ENCODE assay signal across 10 mouse cellular contexts in the genomic region with DNA sequence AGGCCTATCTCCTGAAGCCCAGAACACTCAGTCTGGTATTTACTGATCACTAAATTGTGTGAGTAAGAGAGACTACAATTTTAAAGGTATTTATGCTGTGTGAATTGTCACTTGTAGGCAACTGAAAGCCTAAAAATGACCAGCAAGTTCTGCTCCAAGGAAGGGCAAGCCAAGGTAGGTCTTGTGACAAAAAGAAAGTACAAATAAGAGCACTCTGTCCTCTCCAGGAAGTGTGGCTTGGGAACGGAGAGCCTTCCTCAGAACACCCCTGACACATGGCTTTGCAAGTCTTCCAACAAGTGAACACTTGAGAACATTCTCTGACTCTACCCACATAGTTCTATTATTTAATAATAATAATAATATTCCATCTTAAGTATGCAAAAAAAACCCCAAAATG. TPM values are rescaled to one million over a fixed set of nuclear protein-coding genes. Genes with fewer than 3 reads are reported as not detected.
DNase-seq lines count a peak whose midpoint lies in the region; ATAC-seq lines count a peak whose summit lies in the region.
"Had no signal": no experiment of that assay in that cellular context is flagged by ENCODE, and none has a peak within 500 bp of the region (broad histone marks: within the 10 kb centered on the region; RNA-seq: fewer than 3 reads in every experiment).

No protein-coding gene starts in this region.

- H3K4me1 ChIP-seq in heart, embryonic 12.5 days (replicated peaks) = peaks cover 59% of the 10 kb centered on the region
- peaks cover 69% of the 10 kb centered on the region for H3K4me1 ChIP-seq in embryonic facial prominence, embryonic 12.5 days
- H3K4me1 ChIP-seq in hindbrain, embryonic 14.5 days (replicated peaks; ENCODE audit: control insufficient read depth, insufficient read depth, low read length) = peaks cover 30% of the 10 kb centered on the region
- H3K4me1 ChIP-seq in midbrain, embryonic 14.5 days (ENCODE audit: control insufficient read depth, insufficient read depth, low read length) = peaks cover 34% of the 10 kb centered on the region

- H3K4me3 ChIP-seq in heart, embryonic 12.5 days = peak overlapping the region; percentile 85
- peak overlapping the region; percentile 96; the same call in 1 of the 2 replicates for H3K4me3 ChIP-seq in embryonic facial prominence, embryonic 12.5 days
- H3K4me3 ChIP-seq in hindbrain, embryonic 14.5 days (replicated peaks; ENCODE audit: low read length) = peak overlapping the region; percentile 94
- peak overlapping the region; percentile 86 for H3K4me3 ChIP-seq in midbrain, embryonic 14.5 days (replicated peaks; ENCODE audit: low read depth, low read length)
- H3K4me3 ChIP-seq: erythroblast, embryonic 14.5 days had no signal

- no peak for ATAC-seq in heart, embryonic 12.5 days (ENCODE audit: insufficient number of reproducible peaks, low FRiP score)
- ATAC-seq in embryonic facial prominence, embryonic 12.5 days (ENCODE audit: insufficient number of reproducible peaks, insufficient read depth, low FRiP score, low TSS enrichment) = no peak
- no peak for ATAC-seq in hindbrain, embryonic 14.5 days (ENCODE audit: low FRiP score)
- no peak for ATAC-seq in midbrain, embryonic 14.5 days (ENCODE audit: low FRiP score, low TSS enrichment)

- WGBS in heart, embryonic 12.5 days = 58% methylated on average over 1 of the region's 1 CpGs
- 54% methylated on average over 1 of the region's 1 CpGs for WGBS in embryonic facial prominence, embryonic 12.5 days
- 34% methylated on average over 1 of the region's 1 CpGs for WGBS in hindbrain, embryonic 14.5 days
- 39% methylated on average over 1 of the region's 1 CpGs for WGBS in midbrain, embryonic 14.5 days

- no peak overlapping the region for H3K9ac ChIP-seq in heart, embryonic 12.5 days
- peak overlapping the region; percentile 10; the same call in 1 of the 2 replicates for H3K9ac ChIP-seq in embryonic facial prominence, embryonic 12.5 days
- peak overlapping the region; percentile 92 for H3K9ac ChIP-seq in hindbrain, embryonic 14.5 days
- H3K9ac ChIP-seq in midbrain, embryonic 14.5 days (replicated peaks; ENCODE audit: low read length) = no peak overlapping the region; the same call in 1 of the 2 replicates

- peak overlapping the region; percentile 83 for H3K4me2 ChIP-seq in heart, embryonic 12.5 days
- peak overlapping the region; percentile 82 for H3K4me2 ChIP-seq in embryonic facial prominence, embryonic 12.5 days (replicated peaks)
- H3K4me2 ChIP-seq in hindbrain, embryonic 14.5 days (replicated peaks) = peak overlapping the region; percentile 96
- H3K4me2 ChIP-seq in midbrain, embryonic 14.5 days (ENCODE audit: low read length) = peak overlapping the region; percentile 81

- no peak overlapping the region for H3K27ac ChIP-seq in heart, embryonic 12.5 days (ENCODE audit: poor library complexity, severe bottlenecking)
- no peak overlapping the region for H3K27ac ChIP-seq in embryonic facial prominence, embryonic 12.5 days
- no peak overlapping the region for H3K27ac ChIP-seq in hindbrain, embryonic 14.5 days
- no peak overlapping the region for H3K27ac ChIP-seq in midbrain, embryonic 14.5 days (replicated peaks; ENCODE audit: low read depth, low read length)

- no peaks in the 10 kb centered on the region for H3K27me3 ChIP-seq in heart, embryonic 12.5 days (replicated peaks)
- H3K27me3 ChIP-seq in embryonic facial prominence, embryonic 12.5 days = peaks cover 9% of the 10 kb centered on the region; the same call in 1 of the 2 replicates
- peaks cover 4% of the 10 kb centered on the region; the same call in 1 of the 2 replicates for H3K27me3 ChIP-seq in hindbrain, embryonic 14.5 days (ENCODE audit: control insufficient read depth, insufficient read depth, low read length)
- no peaks in the 10 kb centered on the region for H3K27me3 ChIP-seq in midbrain, embryonic 14.5 days (ENCODE audit: control insufficient read depth, insufficient read depth, low read length)

- DNase-seq in heart, adult 9 months (ENCODE audit: low spot score in 2 of 2) = no peak
- no peak for DNase-seq in hindbrain, embryonic 14.5 days (ENCODE audit: low spot score)
- DNase-seq in midbrain, embryonic 14.5 days = no peak
- no peak for DNase-seq in adrenal gland, postnatal 36 days
- DNase-seq in spleen, postnatal 4 days (ENCODE audit: low spot score in 2 of 2) = no peak
- no peak for DNase-seq in layer of hippocampus, postnatal 10 days (ENCODE audit: low spot score in 2 of 2)
- DNase-seq: thymus, adult 2 months had no signal

- no peaks in the 10 kb centered on the region for H3K36me3 ChIP-seq in heart, embryonic 12.5 days
- no peaks in the 10 kb centered on the region for H3K36me3 ChIP-seq in embryonic facial prominence, embryonic 12.5 days
- H3K36me3 ChIP-seq in hindbrain, embryonic 14.5 days (replicated peaks; ENCODE audit: control insufficient read depth, insufficient read depth) = no peaks in the 10 kb centered on the region
- H3K36me3 ChIP-seq in midbrain, embryonic 14.5 days (ENCODE audit: control insufficient read depth, insufficient read depth, low read length) = no peaks in the 10 kb centered on the region

- H3K9me3 ChIP-seq in heart, embryonic 12.5 days (replicated peaks) = no peaks in the 10 kb centered on the region
- no peaks in the 10 kb centered on the region for H3K9me3 ChIP-seq in embryonic facial prominence, embryonic 12.5 days
- H3K9me3 ChIP-seq in hindbrain, embryonic 14.5 days (ENCODE audit: control insufficient read depth, low read length) = no peaks in the 10 kb centered on the region
- H3K9me3 ChIP-seq in midbrain, embryonic 14.5 days (ENCODE audit: control insufficient read depth, low read length) = no peaks in the 10 kb centered on the region

RNA-seq across cellular contexts. Expression of gene Lrig1, which starts 2.5 kb away (rescaled TPM):
- 14.6 and 16.5 TPM in 2 replicates for polyA plus RNA-seq in heart, embryonic 12.5 days (2016; fragmentation: Nextera tagmentation; extraction: Ambion mirVana)
- polyA plus RNA-seq in embryonic facial prominence, embryonic 12.5 days (2016; fragmentation: Nextera tagmentation; extraction: Ambion mirVana) = 20.1 and 23.3 TPM in 2 replicates
- polyA plus RNA-seq in hindbrain, embryonic 14.5 days (2014; fragmentation: Nextera tagmentation; extraction: Ambion mirVana) = 22.3 and 30.2 TPM in 2 replicates
- polyA plus RNA-seq in midbrain, embryonic 14.5 days (2014; fragmentation: Nextera tagmentation; extraction: Ambion mirVana) = 17.1 and 18.7 TPM in 2 replicates
- 10 to 100 TPM; 11.7 to 14.9 TPM for total RNA-seq in adrenal gland, postnatal 36 days (2021)
- 10 to 100 TPM; 36.2 to 36.5 TPM for total RNA-seq in layer of hippocampus, postnatal 10 days (2021)

Comparison
In these comparisons a context has a peak if more than half of its experiments do, and no peak if none do; other contexts are left out.
1. H3K9ac ChIP-seq: peak in embryonic facial prominence, embryonic 12.5 days (single experiment) and hindbrain, embryonic 14.5 days (single experiment); none in heart, embryonic 12.5 days (single experiment) and midbrain, embryonic 14.5 days (single experiment).
2. Peak in every context shown above with its lines, with median percentiles within 50 percentile points of each other: H3K4me2 ChIP-seq and H3K4me3 ChIP-seq.